Mouse (Mus musculus) neutrophil, adult 5-6 weeks (primary cell): Measurements from ENCODE around the gene Zfyve28. TPM values are rescaled to one million over a fixed set of nuclear protein-coding genes. Genes with fewer than 3 reads are reported as not detected.
A peak's percentile ranks its signal among the peaks of the same experiment; 100 is the strongest.

Source experiments
- ATAC-seq: fragments of 151-379, 151-347 bp; 2 replicates; pipeline ENCODE4 v1.8.0; 2017; ENCODE audit warnings: mild to moderate bottlenecking, moderate TSS enrichment; ENCODE audit not compliant: insufficient number of reproducible peaks, poor library complexity, low FRiP score, severe bottlenecking; ENCODE audit errors: extremely low read depth
- total RNA-seq: library from RNA; stranded (forward); fragments of 200-1000 nt; gene quantifications from 2 replicates; pipeline ENCODE4 v1.2.3, GENCODE M21; 2017

Zfyve28 gene
- total RNA-seq, 1 experiment from 2014 or later: 1.7 TPM

- peak; percentile 98 for ATAC-seq
These were observed 119.0 kb downstream of the Zfyve28 start, which contains the start of the genes Poln and Haus3 for GRCm38 (mm10) chr5:34168950-34169891. Poln (minus strand) TSS chr5:34169448. Haus3 (minus strand) TSS chr5:34169527.

- no peak for ATAC-seq
These were observed 120.4 kb downstream of the Zfyve28 start for GRCm38 (mm10) chr5:34167857-34168256.

GRCm38 (mm10) chr5:34165793-34166192, 122.5 kb downstream of the Zfyve28 start:
- no peak for ATAC-seq

GRCm38 (mm10) chr5:34148476-34148875, 139.8 kb downstream of the Zfyve28 start:
- ATAC-seq: no peak

GRCm38 (mm10) chr5:34147554-34147953, 140.7 kb downstream of the Zfyve28 start:
- no peak for ATAC-seq

Other genes with a start within 250 kb of the Zfyve28 start
- 0.81 and 1.4 TPM in 2 replicates for gene Poln, start 119.0 kb downstream of the Zfyve28 start, total RNA-seq
- 47.8 and 53.3 TPM in 2 replicates for gene Haus3, start 118.9 kb downstream of the Zfyve28 start, total RNA-seq
- gene Mxd4, start 100.7 kb downstream of the Zfyve28 start, total RNA-seq: 60.3 and 62.8 TPM in 2 replicates
- 0.35 TPM in 1 of 2 replicates, not detected in the other for gene Cfap99, start 151 bp upstream of the Zfyve28 start, total RNA-seq
- 99.3 and 105 TPM in 2 replicates for gene Rnf4, start 47.8 kb upstream of the Zfyve28 start, total RNA-seq
- gene Fam193a, start 81.5 kb upstream of the Zfyve28 start, total RNA-seq: 69.5 and 75.7 TPM in 2 replicates
- gene Tnip2, start 225.5 kb upstream of the Zfyve28 start, total RNA-seq: 69.4 and 75.8 TPM in 2 replicates
- 105 and 107 TPM in 2 replicates for gene Sh3bp2, start 237.4 kb upstream of the Zfyve28 start, total RNA-seq